Mouse (Mus musculus): Measurements from ENCODE around the gene Rtn1.

The Rtn1 gene

DNA sequence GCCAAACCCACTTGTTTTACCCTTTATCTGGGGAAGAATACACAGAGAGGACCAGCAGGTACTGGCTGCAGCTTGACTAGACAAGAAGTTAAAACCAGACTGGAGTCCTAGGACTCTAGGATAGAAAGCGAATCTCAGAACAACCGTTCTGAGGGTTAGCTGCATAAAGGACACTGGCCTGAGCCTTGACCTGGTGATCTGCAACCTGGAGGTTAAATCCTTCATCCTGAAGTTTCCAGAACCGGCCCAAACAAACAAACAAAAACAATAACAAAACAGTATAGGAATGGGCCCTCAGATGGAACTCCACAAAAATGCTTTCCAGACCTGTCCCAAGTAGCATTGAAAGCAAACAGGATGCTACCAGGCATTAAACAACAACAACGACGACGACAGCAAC, at the start of gene Rtn1:
Gene Rtn1, minus strand, starts transcription at position 101 of the 400 bp plus-strand sequence.
- no peak for DNase-seq (ENCODE audit: low spot score)

GRCm38 (mm10) chr12:72453941-72454340, 45.1 kb upstream of the Rtn1 start:
- no peak for DNase-seq (ENCODE audit: low spot score)

- peak; percentile 79 for DNase-seq (ENCODE audit: low spot score)
Measured at GRCm38 (mm10) chr12:72441839-72442576, 33.2 kb upstream of the Rtn1 start, which contains the start of gene Lrrc9. Lrrc9 (plus strand) TSS chr12:72441866.

- no peak for DNase-seq (ENCODE audit: low spot score)
Measured at GRCm38 (mm10) chr12:72438961-72439480, 30.2 kb upstream of the Rtn1 start.

- no peak for DNase-seq (ENCODE audit: low spot score)
Measured at GRCm38 (mm10) chr12:72437676-72438341, 29.0 kb upstream of the Rtn1 start.

GRCm38 (mm10) chr12:72433241-72433865, 24.5 kb upstream of the Rtn1 start:
- DNase-seq (ENCODE audit: low spot score), result no peak

GRCm38 (mm10) chr12:72432209-72432608, 23.4 kb upstream of the Rtn1 start:
- no peak for DNase-seq (ENCODE audit: low spot score)

GRCm38 (mm10) chr12:72427722-72428126, 18.9 kb upstream of the Rtn1 start:
- peak; percentile 12 for DNase-seq (ENCODE audit: low spot score)

DNA sequence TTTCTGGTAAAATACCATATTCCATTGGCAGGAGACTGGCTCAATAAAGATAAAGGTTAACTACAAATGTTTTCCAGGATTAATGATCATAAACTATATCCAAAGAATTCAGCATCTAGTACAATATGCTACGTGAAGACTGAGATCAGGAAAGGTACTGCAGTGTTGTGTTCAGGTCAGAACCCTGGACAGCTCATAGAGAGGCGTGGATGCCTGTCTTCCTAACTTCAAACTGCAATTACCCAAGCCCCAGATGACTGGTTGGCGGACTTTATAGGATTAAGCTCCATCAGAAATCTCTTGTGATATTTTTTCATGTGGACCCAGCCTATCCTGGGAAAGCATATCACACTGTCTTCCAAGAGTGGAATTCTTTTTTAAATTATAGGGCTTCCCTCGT, 13.8 kb upstream of the Rtn1 start:
- no peak for DNase-seq (ENCODE audit: low spot score)

DNA sequence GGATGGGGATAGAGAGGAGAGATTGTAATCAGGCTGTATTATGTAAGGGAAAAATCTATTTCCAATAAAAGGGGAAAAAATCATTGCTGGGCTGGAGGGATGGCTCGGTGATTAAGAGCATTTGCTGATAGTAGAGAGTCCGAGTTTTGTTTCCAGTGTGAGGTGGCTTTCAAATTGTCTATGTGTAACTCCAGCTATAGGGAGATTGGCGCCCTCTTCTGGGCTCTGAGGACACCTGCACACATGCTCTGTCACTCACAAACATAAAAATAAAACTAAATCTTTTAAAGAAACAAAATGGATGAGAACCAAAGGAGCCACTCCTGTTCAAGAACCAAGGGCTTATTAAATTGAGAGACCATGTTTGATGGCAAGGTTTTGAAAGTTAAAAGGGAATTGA, 8.9 kb upstream of the Rtn1 start:
- no peak for DNase-seq (ENCODE audit: low spot score)

- DNase-seq (ENCODE audit: low spot score), result peak; percentile 36
Measured at GRCm38 (mm10) chr12:72408111-72408891, 553 bp downstream of the Rtn1 start.

GRCm38 (mm10) chr12:72407721-72408110, 1.1 kb downstream of the Rtn1 start:
- DNase-seq (ENCODE audit: low spot score), result no peak

- no peak for DNase-seq (ENCODE audit: low spot score)
Measured at GRCm38 (mm10) chr12:72407146-72407545, 1.7 kb downstream of the Rtn1 start.

GRCm38 (mm10) chr12:72405031-72405430, 3.8 kb downstream of the Rtn1 start:
- no peak for DNase-seq (ENCODE audit: low spot score)

- DNase-seq (ENCODE audit: low spot score), result no peak
Measured at GRCm38 (mm10) chr12:72393046-72393805, 15.6 kb downstream of the Rtn1 start.

DNA sequence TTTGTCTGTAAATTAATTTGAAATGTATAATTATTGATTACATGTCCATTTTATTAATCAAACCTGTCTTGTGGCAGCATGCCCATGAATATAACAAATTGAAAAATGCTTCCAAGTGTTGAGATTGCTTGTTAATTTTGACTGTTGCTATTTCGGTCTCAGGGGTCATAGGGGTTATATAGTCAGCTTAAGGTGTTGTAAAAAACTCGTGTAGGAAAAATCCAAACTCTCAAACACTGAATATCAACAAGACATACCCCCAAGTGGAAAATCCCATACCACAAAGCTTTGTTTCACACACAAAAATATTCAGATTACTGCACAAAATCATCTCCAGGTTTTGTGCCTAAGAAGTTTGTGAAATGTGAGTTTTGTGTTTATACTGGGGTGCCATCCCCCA, 18.5 kb downstream of the Rtn1 start:
- no peak for DNase-seq (ENCODE audit: low spot score)

DNA sequence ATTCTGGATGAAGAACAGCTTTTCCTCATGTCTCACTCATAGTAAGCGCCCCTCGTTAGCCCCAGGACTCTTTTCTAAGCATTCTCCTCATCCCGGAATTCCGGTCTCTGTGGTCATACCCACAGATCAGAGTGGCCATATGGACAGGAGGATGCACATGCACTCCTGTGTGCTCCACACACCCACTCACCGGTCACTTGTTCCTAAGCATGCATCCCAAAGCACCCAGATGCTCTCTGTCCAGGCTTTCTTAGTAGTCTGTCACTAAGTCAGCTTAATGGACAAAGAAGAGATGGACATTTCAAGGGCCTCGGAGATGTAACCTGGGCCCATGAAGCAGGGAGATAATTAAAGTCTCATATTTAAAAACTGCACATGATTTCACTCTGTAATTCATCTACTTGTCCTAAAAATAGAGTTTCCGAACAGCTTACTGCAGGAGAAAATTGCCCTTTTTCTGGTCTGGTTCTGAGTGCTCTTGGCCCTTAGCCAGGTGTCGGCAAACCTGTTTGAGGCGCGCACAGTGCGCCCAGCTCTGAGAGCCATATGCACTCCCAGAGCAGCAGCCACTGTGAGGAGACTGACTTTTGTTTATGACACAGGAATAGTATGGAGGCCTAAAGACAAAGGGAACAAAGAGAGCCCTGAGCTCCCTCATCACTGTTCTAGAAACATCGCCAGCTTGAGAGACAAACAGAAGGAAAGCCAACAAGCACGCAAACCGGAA, 19.3 kb downstream of the Rtn1 start:
- DNase-seq (ENCODE audit: low spot score), result no peak

DNA sequence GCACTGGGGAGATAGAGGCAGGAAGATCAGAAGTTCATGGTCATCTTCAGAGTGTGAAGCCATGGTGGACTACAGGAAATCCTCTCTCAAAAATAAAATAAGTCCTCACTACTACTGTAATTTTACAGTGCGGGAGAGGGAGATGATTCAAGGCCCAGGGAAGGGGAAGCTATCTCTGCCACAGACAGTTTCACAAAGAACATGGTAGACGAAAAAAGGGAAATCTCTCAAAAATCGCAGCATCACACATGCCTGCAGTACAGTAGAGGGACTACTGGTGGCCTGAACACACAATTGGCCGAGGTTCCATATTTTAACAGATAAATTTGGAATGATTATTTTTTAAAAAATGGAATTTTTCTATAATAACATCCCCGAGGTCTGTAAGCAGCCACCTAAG, 20.0 kb downstream of the Rtn1 start:
- no peak for DNase-seq (ENCODE audit: low spot score)

DNA sequence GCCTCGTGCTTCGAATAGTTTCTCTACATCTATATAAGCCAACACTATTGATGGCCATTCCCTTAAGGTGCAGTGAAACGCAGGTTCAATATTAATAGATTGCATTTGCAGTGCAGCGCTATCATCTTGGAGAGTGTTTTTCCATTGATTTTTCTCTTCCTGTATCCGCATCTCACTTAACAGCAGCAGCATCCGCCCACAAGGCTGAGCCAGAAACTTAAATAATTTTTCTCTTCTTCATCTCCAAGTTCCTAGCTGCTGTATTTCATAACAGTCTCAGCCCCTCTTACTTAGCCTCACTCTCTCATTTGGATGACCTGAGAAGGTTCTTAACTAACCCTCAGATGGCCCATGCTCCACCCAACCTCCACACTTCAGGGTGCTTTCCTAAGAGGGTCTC, 20.7 kb downstream of the Rtn1 start:
- no peak for DNase-seq (ENCODE audit: low spot score)

DNA sequence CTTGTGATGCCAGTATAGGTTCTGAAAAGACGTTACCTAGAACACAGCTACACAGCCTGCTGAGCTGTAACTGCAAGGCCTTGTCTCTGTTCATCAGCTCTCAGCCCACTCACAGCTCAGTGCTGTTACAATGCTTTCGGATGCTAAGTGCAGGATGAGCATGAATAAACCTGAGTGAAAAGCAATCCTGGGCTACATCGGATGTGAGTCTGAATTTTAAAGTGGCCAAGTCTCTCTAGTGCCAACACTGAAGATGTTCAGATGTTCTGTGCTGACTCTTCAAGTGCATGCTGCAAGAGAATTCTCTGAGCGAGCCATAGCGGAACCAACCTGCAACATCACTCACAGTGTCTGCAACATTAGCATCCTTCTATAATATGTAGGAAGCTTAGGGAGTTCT, 32.5 kb downstream of the Rtn1 start:
- no peak for DNase-seq (ENCODE audit: low spot score)

DNA sequence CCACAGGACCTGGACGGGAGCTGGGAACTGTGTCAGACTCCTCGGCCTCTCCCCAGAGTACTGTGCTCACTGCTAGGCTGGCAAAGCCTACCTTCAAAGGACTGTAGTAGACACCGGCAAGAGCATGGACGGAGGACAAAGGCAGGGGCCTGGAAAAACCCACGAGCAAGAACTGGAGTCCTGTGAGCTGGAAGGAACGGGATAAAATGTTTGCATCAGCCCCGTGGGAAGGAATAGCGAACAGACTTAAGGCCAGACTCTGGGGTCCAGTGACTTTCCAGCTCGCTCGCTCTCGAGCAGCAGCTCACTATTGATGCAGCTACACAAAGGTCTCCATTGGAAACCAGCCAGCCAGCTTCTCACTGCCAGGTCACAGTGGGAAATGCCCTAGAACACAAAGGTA, 34.0 kb downstream of the Rtn1 start:
- DNase-seq (ENCODE audit: low spot score), result no peak
